Mouse (Mus musculus) cerebellum, adult 2 months (tissue): ENCODE data around the gene Gle1.

Experiments used
- CTCF ChIP-seq: fragments of 200-500 bp; IDR thresholded peaks from 2 replicates; pipeline ENCODE4 v1.5.1; 2011; ENCODE audit warnings: low read depth, mild to moderate bottlenecking, control low read depth, low read length, moderate library complexity, borderline replicate concordance; ENCODE audit not compliant: insufficient read depth
- POLR2A ChIP-seq: fragments of 200-500 bp; IDR thresholded peaks from 2 replicates; pipeline ENCODE4 v1.6.1; 2011; ENCODE audit warnings: low read length, control low read depth, borderline replicate concordance; ENCODE audit not compliant: insufficient read depth

DNA sequence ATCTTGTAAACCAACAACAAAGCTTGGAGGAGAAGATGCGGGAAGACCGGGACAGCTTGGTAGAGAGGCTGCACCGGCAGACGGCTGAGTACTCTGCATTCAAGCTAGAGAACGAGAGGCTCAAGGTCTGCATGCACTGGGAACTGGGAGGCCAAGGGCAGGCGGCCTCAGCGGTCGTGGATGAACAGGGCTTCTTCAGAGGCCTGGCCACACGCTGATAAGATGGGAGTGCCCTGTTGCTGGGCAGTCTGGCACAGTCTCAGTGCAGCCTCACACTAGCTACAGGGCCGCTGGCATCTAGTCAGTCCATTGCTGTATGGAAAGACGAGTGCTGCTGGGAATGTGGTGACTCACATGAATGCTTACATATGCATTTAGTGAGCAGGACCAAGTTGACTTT, 17.6 kb upstream of the Gle1 start:
- TF ChIP-seq CTCF = no peak
- TF ChIP-seq POLR2A = no peak
